Mouse (Mus musculus): ENCODE measurements around the gene Adamts17.

The Adamts17 gene

GRCm38 (mm10) chr7:66970235-66970634 lies 130.7 kb downstream of the Adamts17 start:
- DNase-seq (ENCODE audit: extremely low spot score), result no peak

- no peak for DNase-seq (ENCODE audit: extremely low spot score)
Observed at GRCm38 (mm10) chr7:66970974-66971373, 131.4 kb downstream of the Adamts17 start.

GRCm38 (mm10) chr7:66974859-66975258 lies 135.3 kb downstream of the Adamts17 start:
- DNase-seq (ENCODE audit: extremely low spot score), result no peak

- DNase-seq (ENCODE audit: extremely low spot score), result no peak
Observed at GRCm38 (mm10) chr7:66976371-66976770, 136.8 kb downstream of the Adamts17 start.

GRCm38 (mm10) chr7:66981591-66981990 lies 142.1 kb downstream of the Adamts17 start:
- DNase-seq (ENCODE audit: extremely low spot score), result no peak

GRCm38 (mm10) chr7:66982084-66982483 lies 142.5 kb downstream of the Adamts17 start:
- no peak for DNase-seq (ENCODE audit: extremely low spot score)

GRCm38 (mm10) chr7:66987671-66988070 lies 148.1 kb downstream of the Adamts17 start:
- DNase-seq (ENCODE audit: extremely low spot score), result no peak

- DNase-seq (ENCODE audit: extremely low spot score), result no peak
Observed at GRCm38 (mm10) chr7:66988441-66988840, 148.9 kb downstream of the Adamts17 start.

GRCm38 (mm10) chr7:66989357-66990045 lies 150.0 kb downstream of the Adamts17 start:
- no peak for DNase-seq (ENCODE audit: extremely low spot score)

- DNase-seq (ENCODE audit: extremely low spot score), result no peak
Observed at GRCm38 (mm10) chr7:66998821-66999220, 159.3 kb downstream of the Adamts17 start.

GRCm38 (mm10) chr7:67003648-67004047 lies 164.1 kb downstream of the Adamts17 start:
- no peak for DNase-seq (ENCODE audit: extremely low spot score)

GRCm38 (mm10) chr7:67004220-67004619 lies 164.7 kb downstream of the Adamts17 start:
- DNase-seq (ENCODE audit: extremely low spot score), result no peak

- no peak for DNase-seq (ENCODE audit: extremely low spot score)
Observed at GRCm38 (mm10) chr7:67009841-67010240, 170.3 kb downstream of the Adamts17 start.

- DNase-seq (ENCODE audit: extremely low spot score), result no peak
Observed at GRCm38 (mm10) chr7:67012011-67012751, 172.6 kb downstream of the Adamts17 start.

GRCm38 (mm10) chr7:67013211-67013895 lies 173.8 kb downstream of the Adamts17 start:
- no peak for DNase-seq (ENCODE audit: extremely low spot score)

GRCm38 (mm10) chr7:67019937-67020336 lies 180.4 kb downstream of the Adamts17 start:
- DNase-seq (ENCODE audit: extremely low spot score), result no peak

- peak; percentile 31 for DNase-seq (ENCODE audit: extremely low spot score)
Observed at GRCm38 (mm10) chr7:67026114-67027070, 186.9 kb downstream of the Adamts17 start.

- DNase-seq (ENCODE audit: extremely low spot score), result no peak
Observed at GRCm38 (mm10) chr7:67027216-67027615, 187.7 kb downstream of the Adamts17 start.

GRCm38 (mm10) chr7:67027696-67028095 lies 188.2 kb downstream of the Adamts17 start:
- DNase-seq (ENCODE audit: extremely low spot score), result no peak

- DNase-seq (ENCODE audit: extremely low spot score), result no peak
Observed at GRCm38 (mm10) chr7:67028902-67029301, 189.4 kb downstream of the Adamts17 start.

- DNase-seq (ENCODE audit: extremely low spot score), result no peak
Observed at GRCm38 (mm10) chr7:67029481-67029880, 189.9 kb downstream of the Adamts17 start.

All from embryo, embryonic 9.5 days (tissue).